Mouse (Mus musculus): ENCODE data around the gene Ncdn.

DNA sequence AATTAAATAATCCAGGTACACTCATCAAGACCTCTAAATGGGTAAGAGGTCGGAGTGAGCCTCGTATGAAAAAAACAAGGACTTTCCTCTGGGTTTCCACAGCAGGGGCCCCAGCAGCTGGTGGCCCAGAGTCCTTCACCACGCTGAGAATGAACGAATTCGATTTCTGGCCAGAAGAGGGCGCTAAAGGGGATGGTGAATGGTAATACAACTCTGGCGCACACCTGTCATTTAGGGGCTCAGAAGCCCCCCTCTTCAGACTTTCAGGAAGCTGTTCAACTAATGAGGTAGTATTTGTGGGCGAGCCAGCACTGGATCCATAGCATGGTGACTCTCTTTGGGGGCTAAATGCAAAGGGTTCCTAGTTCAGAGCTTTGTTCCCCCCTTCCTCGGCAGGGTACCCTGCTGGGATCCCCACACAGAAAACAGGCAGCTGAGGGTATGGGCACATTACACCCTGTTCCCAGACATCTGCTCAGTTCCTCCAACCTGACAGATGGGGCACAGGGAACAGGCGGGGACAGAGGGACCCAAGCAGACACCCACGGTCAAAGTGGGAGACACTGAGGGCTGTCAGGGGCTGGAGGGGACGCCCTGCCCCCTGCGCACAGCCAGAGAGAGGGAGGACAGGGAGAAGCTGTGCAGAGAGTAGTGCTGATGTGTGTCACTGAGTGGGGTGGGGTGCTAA is 7.6 kb downstream of the Ncdn start:
- TF ChIP-seq CTCF (IDR thresholded peaks at IDR 0.05; ENCODE audit: borderline replicate concordance, insufficient read depth, low read length) = peak; percentile 17; the same call in 1 of the 2 replicates
- no peak for TF ChIP-seq POLR2A (IDR thresholded peaks at IDR 0.05; ENCODE audit: low read depth, low read length)
